Mouse (Mus musculus): ENCODE data around the gene Slc30a5.

GRCm38 (mm10) chr13:100805776-100806175 lies 27.5 kb downstream of the Slc30a5 start:
- TF ChIP-seq POLR2A (IDR thresholded peaks at IDR 0.05; ENCODE audit: borderline replicate concordance, extremely low read depth, low read depth, low read length): no peak
- TF ChIP-seq CTCF (IDR thresholded peaks at IDR 0.05; ENCODE audit: insufficient read depth, low read length): no peak

Data from lung, adult 2 months (tissue).